Mouse (Mus musculus): ENCODE results near the gene Sult3a1. TPM values are rescaled to one million over a fixed set of nuclear protein-coding genes. Genes with fewer than 3 reads are reported as not detected.

Sult3a1 gene
- not detected for total RNA-seq (2023)

GRCm38 (mm10) chr10:33857421-33857820, at the start of gene Sult3a1:
Gene Sult3a1 (plus strand): TSS chr10:33857721.

DNA sequence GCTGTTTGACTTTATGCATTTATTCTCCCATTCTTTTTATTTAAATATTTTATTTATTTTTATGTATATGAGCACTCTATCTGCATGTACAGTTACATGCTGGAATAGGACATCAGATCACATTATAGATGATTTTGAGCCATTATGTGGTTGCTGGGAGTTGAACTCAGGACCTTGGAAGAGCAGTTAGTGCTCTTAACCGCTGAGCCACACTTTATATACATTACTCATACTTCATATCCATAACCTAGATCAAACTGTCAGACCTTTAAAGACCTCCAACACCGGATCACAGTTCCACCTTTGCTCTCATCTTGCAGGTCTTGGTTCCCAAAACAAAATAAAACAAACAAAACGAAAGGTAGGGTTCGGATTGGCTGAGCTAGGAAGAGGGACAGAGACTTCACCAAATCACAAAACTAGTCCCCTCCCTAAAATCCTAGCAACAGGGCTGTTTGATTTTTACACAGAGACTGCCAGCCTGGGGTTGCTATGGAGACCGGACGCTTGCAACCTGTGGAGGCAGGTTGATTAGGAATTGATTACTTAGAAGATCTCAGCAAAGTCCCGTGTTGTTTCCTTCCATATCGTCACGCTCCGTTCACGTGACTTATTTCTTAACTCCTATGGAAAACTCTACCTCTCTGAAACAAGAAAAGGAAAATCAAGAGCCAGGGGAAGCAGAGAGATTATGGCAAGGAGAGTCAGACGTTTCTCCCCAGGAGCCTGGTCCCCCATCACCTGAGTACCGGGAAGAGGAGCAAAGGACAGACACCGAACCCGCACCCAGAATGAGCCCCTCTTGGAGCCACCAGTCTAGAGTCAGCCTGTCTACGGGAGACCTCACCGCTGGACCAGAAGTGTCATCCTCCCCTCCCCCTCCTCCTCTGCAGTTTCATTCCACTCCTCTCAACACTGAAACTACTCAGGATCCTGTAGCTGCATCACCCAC, 47.3 kb downstream of the Sult3a1 start, which contains the start of gene Rsph4a:
Gene Rsph4a, plus strand, starts transcription at position 582 of the 952 bp plus-strand sequence.

Other genes with a start within 250 kb of the Sult3a1 start
- gene Clvs2, start 233.0 kb upstream of the Sult3a1 start, total RNA-seq (2023) = not detected
- gene Sult3a2, start 71.0 kb upstream of the Sult3a1 start, total RNA-seq (2023) = not detected
- gene Rsph4a, start 47.4 kb downstream of the Sult3a1 start, total RNA-seq (2023) = not detected
- 75.3 TPM for gene Zup1, start 93.5 kb downstream of the Sult3a1 start, total RNA-seq (2023)
- 54.4 TPM for gene Rwdd1, start 161.9 kb downstream of the Sult3a1 start, total RNA-seq (2023)
- not detected for gene Trappc3l, start 179.9 kb downstream of the Sult3a1 start, total RNA-seq (2023)
- gene Calhm4, start 186.6 kb downstream of the Sult3a1 start, total RNA-seq (2023) = not detected
- not detected for gene Calhm5, start 238.8 kb downstream of the Sult3a1 start, total RNA-seq (2023)

Data from CD4-positive naive resting alpha-beta T cell, adult 57 days (primary cell).